In genomic region chr19:41317315-41318095, GRCm38 (mm10) we compare ENCODE assay signal across 9 mouse cellular contexts. TPM values are rescaled to one million over a fixed set of nuclear protein-coding genes. Genes with fewer than 3 reads are reported as not detected.
DNase-seq lines count a peak whose midpoint lies in the region; ATAC-seq and TF ChIP-seq lines count a peak whose summit lies in the region.
"Had no signal": no experiment of that assay in that cellular context is flagged by ENCODE, and none has a peak within 500 bp of the region (broad histone marks: within the 10 kb centered on the region; RNA-seq: fewer than 3 reads in every experiment).

No protein-coding gene starts in this region.

- ATAC-seq in Patski: no peak
- peak; percentile 78 for ATAC-seq in hindbrain, embryonic 16.5 days
- peak; percentile 24; the same call in 1 of the 2 replicates for ATAC-seq in monocyte, adult 5-6 weeks (replicated peaks; ENCODE audit: insufficient number of reproducible peaks, low FRiP score, low TSS enrichment, poor library complexity, severe bottlenecking)

- peak; percentile 48 to 66 for DNase-seq in heart, postnatal 14 days
- DNase-seq in heart, postnatal 25 days (ENCODE audit: low spot score): no peak
- DNase-seq in Patski (ENCODE audit: low read depth, low spot score): no peak
- peak; percentile 77 for DNase-seq in embryo, embryonic 10 days (ENCODE audit: low spot score)
- DNase-seq in left cerebral cortex, postnatal 36 days (ENCODE audit: low spot score in 2 of 2): peak; percentile 20 to 36
- DNase-seq in thymus, postnatal 25 days: peak; percentile 48

- CTCF ChIA-PET in Patski (lab: Charles Lee): interaction anchor here (0.7 to 1.9 kb wide), 20 partner anchors 9 to 596 kb away, joined by 3 to 21 read pairs (median 3); no protein-coding TSS in a partner anchor

- H3K4me2 ChIP-seq in hindbrain, embryonic 16.5 days (ENCODE audit: low read length): no peak overlapping the region; the same call in 1 of the 2 replicates
- H3K4me2 ChIP-seq: liver, embryonic 15.5 days had no signal

- H3K4me1 ChIP-seq in hindbrain, embryonic 16.5 days (ENCODE audit: control insufficient read depth, insufficient read depth, low read depth, low read length): no peaks in the 10 kb centered on the region; the same call in 1 of the 2 replicates
- H3K4me1 ChIP-seq: liver, embryonic 15.5 days had no signal

- H3K9ac ChIP-seq in hindbrain, embryonic 16.5 days (ENCODE audit: low read depth, low read length): 0 out of 2 replicates have a peak overlapping the region, but pooled peaks have one; percentile 35
- H3K9ac ChIP-seq: liver, embryonic 15.5 days had no signal

- no peaks in the 10 kb centered on the region for H3K36me3 ChIP-seq in hindbrain, embryonic 16.5 days (ENCODE audit: control insufficient read depth, insufficient read depth, low read length)
- H3K36me3 ChIP-seq: liver, embryonic 15.5 days had no signal

- POLR2A ChIA-PET in Patski (lab: Charles Lee): interaction anchor here (0.7 to 1.3 kb wide), 4 partner anchors 16 to 677 kb away, joined by 3 to 5 read pairs (median 4); partner anchors contain the start of gene Lcor

- intact Hi-C loops in heart, postnatal 14 days (cut with DNase I): loop anchor here (5.0 to 10.0 kb wide), 4 partner anchors 165 to 445 kb away; partner anchors contain the start of gene Lcor
- intact Hi-C loops in heart, postnatal 25 days (cut with DNase I): loop anchor here (5.0 to 10.0 kb wide), 3 partner anchors 65 to 447 kb away; partner anchors contain the start of gene Lcor
- intact Hi-C loops in left cerebral cortex, postnatal 36 days (cut with DNase I): loop anchor here (5.0 to 10.0 kb wide), 3 partner anchors 165 to 447 kb away; partner anchors contain the start of gene Lcor

- H3K4me3 ChIP-seq in hindbrain, embryonic 16.5 days (ENCODE audit: low read length): no peak overlapping the region
- H3K4me3 ChIP-seq: liver, embryonic 15.5 days had no signal

- H3K27me3 ChIP-seq in Patski: peaks cover 3% of the 10 kb centered on the region
- no peaks in the 10 kb centered on the region; the same call in 1 of the 2 replicates for H3K27me3 ChIP-seq in hindbrain, embryonic 16.5 days (replicated peaks; ENCODE audit: control insufficient read depth, insufficient read depth, low read length)
- H3K27me3 ChIP-seq: liver, embryonic 15.5 days had no signal

- WGBS in hindbrain, embryonic 16.5 days: 29% methylated on average over 11 of the region's 11 CpGs

- no peak overlapping the region for H3K27ac ChIP-seq in hindbrain, embryonic 16.5 days (ENCODE audit: low read depth, low read length)
- H3K27ac ChIP-seq: liver, embryonic 15.5 days had no signal

- no peaks in the 10 kb centered on the region for H3K9me3 ChIP-seq in hindbrain, embryonic 16.5 days (ENCODE audit: control insufficient read depth, low read length)
- H3K9me3 ChIP-seq: liver, embryonic 15.5 days had no signal

- in situ Hi-C loops in Patski (cut with MboI; ENCODE audit: low pct_unique_long_range_greater_than_20kb): loop anchor here (5.0 to 25.0 kb wide), 3 partner anchors 165 to 447 kb away; partner anchors contain the start of gene Lcor

- TF ChIP-seq CTCF in Patski (IDR thresholded peaks at IDR 0.05): peak; percentile 76

RNA-seq across cellular contexts. Expression of gene Tm9sf3, which starts 53.7 kb away (rescaled TPM):
- total RNA-seq in heart, postnatal 14 days (2021): 10 to 100 TPM; 88.2 to 90.8 TPM
- 10 to 100 TPM; 72.5 to 82.2 TPM for total RNA-seq in heart, postnatal 25 days (2021)
- 304 TPM for polyA plus RNA-seq in Patski (2021)
- polyA plus RNA-seq in hindbrain, embryonic 16.5 days (2015; fragmentation: Nextera tagmentation; extraction: Ambion mirVana): 80.3 and 89.3 TPM in 2 replicates
- 100 to 1,000 TPM; 128 to 130 TPM for total RNA-seq in left cerebral cortex, postnatal 36 days (2021)
- total RNA-seq in monocyte, adult 5-6 weeks (2017): 280 to 327 TPM (median 321 TPM) in 3 replicates

Comparison
In these comparisons a context has a peak if more than half of its experiments do, and no peak if none do; other contexts are left out.
1. DNase-seq: peak in heart, postnatal 14 days (2 of 2), embryo, embryonic 10 days (single experiment), left cerebral cortex, postnatal 36 days (2 of 2) and thymus, postnatal 25 days (single experiment); none in heart, postnatal 25 days (single experiment) and Patski (single experiment).